In the genomic region with DNA sequence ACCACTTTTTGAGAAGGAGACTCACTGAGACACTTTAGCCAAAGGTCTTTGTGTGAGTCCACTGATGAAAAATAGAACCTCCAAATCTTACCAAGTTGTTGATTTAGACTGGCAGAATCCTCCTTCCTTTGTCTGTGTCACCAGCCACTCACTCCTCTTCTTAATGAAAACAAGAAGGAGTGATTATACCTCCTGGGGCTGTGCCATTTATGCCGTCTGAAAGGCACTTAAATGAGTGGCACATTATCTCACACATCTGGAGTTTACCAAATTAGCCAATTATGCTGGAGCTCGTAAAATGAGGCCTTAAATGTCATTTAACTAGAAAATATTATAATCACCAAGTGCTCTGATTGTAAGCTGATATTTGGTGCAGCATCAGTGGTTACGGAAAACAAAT, we compare ENCODE assay signal across 20 mouse cellular contexts.
DNase-seq lines count a peak whose midpoint lies in the region; ATAC-seq lines count a peak whose summit lies in the region.
"Had no signal": no experiment of that assay in that cellular context is flagged by ENCODE, and none has a peak within 500 bp of the region (broad histone marks: within the 10 kb centered on the region; RNA-seq: fewer than 3 reads in every experiment).

No protein-coding gene starts in this region.

- DNase-seq in brain, embryonic 18.5 days (ENCODE audit: low read depth, low spot score), result peak; percentile 2
- DNase-seq in forebrain, embryonic 14.5 days (ENCODE audit: low spot score), result peak; percentile 68
- no peak for DNase-seq in layer of hippocampus, postnatal 14 days (ENCODE audit: low spot score in 2 of 2)
- no peak for DNase-seq in layer of hippocampus, adult 9-11 months
- DNase-seq: adrenal gland, postnatal 10 days; cerebellum, adult 2 months; cerebellum, postnatal 10 days; gastrocnemius, postnatal 14 days; heart, adult 11 months; heart, postnatal 14 days; kidney, adult 11 months; kidney, adult 9 months had no signal

- H3K4me3 ChIP-seq in neural tube, embryonic 13.5 days, result no peak overlapping the region
- no peak overlapping the region for H3K4me3 ChIP-seq in neural tube, embryonic 15.5 days (replicated peaks)
- no peak overlapping the region for H3K4me3 ChIP-seq in forebrain, embryonic 14.5 days (ENCODE audit: low read depth, low read length)
- H3K4me3 ChIP-seq in heart, embryonic 11.5 days (ENCODE audit: low read depth, low read length), result no peak overlapping the region
- H3K4me3 ChIP-seq: embryonic facial prominence, embryonic 12.5 days; heart, embryonic 10.5 days; heart, embryonic 15.5 days; hindbrain, embryonic 13.5 days had no signal

- no peak overlapping the region for H3K4me2 ChIP-seq in neural tube, embryonic 13.5 days
- H3K4me2 ChIP-seq in neural tube, embryonic 15.5 days, result no peak overlapping the region
- H3K4me2 ChIP-seq in forebrain, embryonic 14.5 days (ENCODE audit: low read length), result no peak overlapping the region
- H3K4me2 ChIP-seq in heart, embryonic 11.5 days, result no peak overlapping the region
- H3K4me2 ChIP-seq: embryonic facial prominence, embryonic 12.5 days; heart, embryonic 15.5 days; hindbrain, embryonic 13.5 days had no signal

- H3K9ac ChIP-seq in neural tube, embryonic 13.5 days, result no peak overlapping the region
- no peak overlapping the region for H3K9ac ChIP-seq in neural tube, embryonic 15.5 days (replicated peaks)
- H3K9ac ChIP-seq in forebrain, embryonic 14.5 days (ENCODE audit: low read length), result no peak overlapping the region
- H3K9ac ChIP-seq in heart, embryonic 11.5 days (ENCODE audit: low read depth, low read length), result no peak overlapping the region
- H3K9ac ChIP-seq: embryonic facial prominence, embryonic 12.5 days; heart, embryonic 15.5 days; hindbrain, embryonic 13.5 days had no signal

- H3K27me3 ChIP-seq in neural tube, embryonic 13.5 days, result peaks cover 6% of the 10 kb centered on the region; the same call in 1 of the 2 replicates
- no peaks in the 10 kb centered on the region for H3K27me3 ChIP-seq in neural tube, embryonic 15.5 days (replicated peaks)
- no peaks in the 10 kb centered on the region for H3K27me3 ChIP-seq in forebrain, embryonic 14.5 days (replicated peaks; ENCODE audit: control insufficient read depth, insufficient read depth, low read length)
- no peaks in the 10 kb centered on the region for H3K27me3 ChIP-seq in heart, embryonic 11.5 days (ENCODE audit: control insufficient read depth, insufficient read depth, low read length)
- H3K27me3 ChIP-seq: embryonic facial prominence, embryonic 12.5 days; heart, embryonic 15.5 days; hindbrain, embryonic 13.5 days had no signal

- peak; percentile 50; the same call in 1 of the 2 replicates for ATAC-seq in neural tube, embryonic 13.5 days (ENCODE audit: low read depth)
- no peak for ATAC-seq in neural tube, embryonic 15.5 days (ENCODE audit: low FRiP score)
- ATAC-seq in forebrain, embryonic 14.5 days, result peak; percentile 62; the same call in 1 of the 2 replicates
- no peak for ATAC-seq in heart, embryonic 11.5 days (replicated peaks; ENCODE audit: insufficient number of reproducible peaks, low FRiP score, low TSS enrichment)
- ATAC-seq: hindbrain, postnatal 0 days had no signal

- 26% methylated on average over 3 of the region's 3 CpGs for WGBS in neural tube, embryonic 13.5 days
- WGBS in neural tube, embryonic 15.5 days, result 24% methylated on average over 3 of the region's 3 CpGs
- WGBS in forebrain, embryonic 14.5 days, result 22% methylated on average over 3 of the region's 3 CpGs
- WGBS in heart, embryonic 11.5 days (ENCODE audit: insufficient replicate concordance), result 61% methylated on average over 3 of the region's 3 CpGs

- no peaks in the 10 kb centered on the region for H3K9me3 ChIP-seq in neural tube, embryonic 13.5 days
- no peaks in the 10 kb centered on the region for H3K9me3 ChIP-seq in neural tube, embryonic 15.5 days (replicated peaks)
- H3K9me3 ChIP-seq in forebrain, embryonic 14.5 days (replicated peaks; ENCODE audit: control insufficient read depth, low read length), result no peaks in the 10 kb centered on the region
- H3K9me3 ChIP-seq in heart, embryonic 11.5 days (replicated peaks; ENCODE audit: control insufficient read depth, low read length), result no peaks in the 10 kb centered on the region
- H3K9me3 ChIP-seq: embryonic facial prominence, embryonic 12.5 days; heart, embryonic 10.5 days; heart, embryonic 15.5 days; hindbrain, embryonic 13.5 days had no signal

- H3K4me1 ChIP-seq in neural tube, embryonic 13.5 days (replicated peaks), result peaks cover 5% of the 10 kb centered on the region; the same call in 1 of the 2 replicates
- no peaks in the 10 kb centered on the region for H3K4me1 ChIP-seq in neural tube, embryonic 15.5 days
- H3K4me1 ChIP-seq in forebrain, embryonic 14.5 days (ENCODE audit: control insufficient read depth, insufficient read depth, low read length), result no peaks in the 10 kb centered on the region
- H3K4me1 ChIP-seq in heart, embryonic 11.5 days (ENCODE audit: control insufficient read depth, insufficient read depth, low read length), result no peaks in the 10 kb centered on the region
- H3K4me1 ChIP-seq: embryonic facial prominence, embryonic 12.5 days; heart, embryonic 10.5 days; heart, embryonic 15.5 days had no signal

- H3K36me3 ChIP-seq in neural tube, embryonic 13.5 days, result no peaks in the 10 kb centered on the region
- H3K36me3 ChIP-seq in neural tube, embryonic 15.5 days, result no peaks in the 10 kb centered on the region
- no peaks in the 10 kb centered on the region for H3K36me3 ChIP-seq in forebrain, embryonic 14.5 days (ENCODE audit: control insufficient read depth, insufficient read depth, low read length)
- no peaks in the 10 kb centered on the region for H3K36me3 ChIP-seq in heart, embryonic 11.5 days (ENCODE audit: control insufficient read depth, insufficient read depth, low read length)
- H3K36me3 ChIP-seq: embryonic facial prominence, embryonic 12.5 days; heart, embryonic 10.5 days; heart, embryonic 15.5 days; hindbrain, embryonic 13.5 days had no signal

- H3K27ac ChIP-seq in neural tube, embryonic 13.5 days (replicated peaks), result 0 out of 2 replicates have a peak overlapping the region, but pooled peaks have one; percentile 4
- H3K27ac ChIP-seq in neural tube, embryonic 15.5 days (replicated peaks), result no peak overlapping the region
- H3K27ac ChIP-seq in forebrain, embryonic 14.5 days (ENCODE audit: low read depth, low read length), result no peak overlapping the region
- H3K27ac ChIP-seq in heart, embryonic 11.5 days (ENCODE audit: low read depth, low read length), result no peak overlapping the region
- H3K27ac ChIP-seq: embryonic facial prominence, embryonic 12.5 days; heart, embryonic 10.5 days; heart, embryonic 15.5 days; hindbrain, embryonic 13.5 days; hindbrain, postnatal 0 days had no signal

Comparison
In these comparisons a context has a peak if more than half of its experiments do, and no peak if none do; other contexts are left out.
1. ATAC-seq: peak in neural tube, embryonic 13.5 days (single experiment) and forebrain, embryonic 14.5 days (single experiment); none in neural tube, embryonic 15.5 days (single experiment) and heart, embryonic 11.5 days (single experiment).
2. DNase-seq: peak in brain, embryonic 18.5 days (single experiment) and forebrain, embryonic 14.5 days (single experiment); none in layer of hippocampus, postnatal 14 days (0 of 2) and layer of hippocampus, adult 9-11 months (single experiment).